Mouse (Mus musculus) heart, embryonic 14.5 days (tissue): Measurements from ENCODE around the gene Zfp383. TPM values are rescaled to one million over a fixed set of nuclear protein-coding genes. Genes with fewer than 3 reads are reported as not detected.
A peak's percentile ranks its signal among the peaks of the same experiment; 100 is the strongest.

Experiments
- ATAC-seq: fragments of 200-750 bp; cut with Nextera tagmentation; 2 replicates; pipeline ENCODE4 v1.8.0; 2017; ENCODE audit warnings: low read depth, moderate TSS enrichment; ENCODE audit not compliant: insufficient number of reproducible peaks, insufficient read depth, low FRiP score
- H3K27ac ChIP-seq, 2 experiments: fragments of 200-500 bp in 1 of 2; fragments of 300-500 bp in 1 of 2; sonication (generic) in 1 of 2; replicated peaks in 1 of 2; 2 replicates each; pipeline ENCODE4 v1.5.1; 2012 to 2014; ENCODE audit warnings: low read depth in 2 of 2, low read length in 2 of 2, control low read depth in 1 of 2, mild to moderate bottlenecking in 1 of 2, mixed read lengths in 1 of 2; ENCODE audit not compliant: control insufficient read depth in 1 of 2, insufficient read depth in 1 of 2
- H3K27me3 ChIP-seq: fragments of 300-500 bp; sonication (generic); 2 replicates; pipeline ENCODE4 v1.6.1; 2014; ENCODE audit warnings: mild to moderate bottlenecking, low read length, control low read depth; ENCODE audit not compliant: control insufficient read depth, insufficient read depth
- H3K36me3 ChIP-seq: fragments of 300-500 bp; sonication (generic); 2 replicates; pipeline ENCODE4 v1.6.1; 2014; ENCODE audit warnings: mild to moderate bottlenecking, control low read depth, low read length, mixed read lengths; ENCODE audit not compliant: control insufficient read depth, insufficient read depth
- H3K4me1 ChIP-seq, 2 experiments: fragments of 200-500 bp in 1 of 2; fragments of 300-500 bp in 1 of 2; sonication (generic) in 1 of 2; 2 replicates each; pipeline ENCODE4 v1.6.1; 2012 to 2014; ENCODE audit warnings: low read length in 2 of 2, control low read depth in 1 of 2, mixed read lengths in 1 of 2; ENCODE audit not compliant: control insufficient read depth in 2 of 2, insufficient read depth in 2 of 2
- H3K4me2 ChIP-seq: fragments of 300-500 bp; sonication (generic); 2 replicates; pipeline ENCODE4 v1.6.1; 2014; ENCODE audit warnings: mild to moderate bottlenecking, low read length
- H3K4me3 ChIP-seq, 2 experiments: fragments of 200-500 bp in 1 of 2; fragments of 300-500 bp in 1 of 2; sonication (generic) in 1 of 2; 2 replicates each; pipeline ENCODE4 v1.5.1; 2012 to 2014; ENCODE audit warnings: low read length in 2 of 2, mild to moderate bottlenecking in 2 of 2, control low read depth in 1 of 2, low read depth in 1 of 2, moderate library complexity in 1 of 2; ENCODE audit not compliant: control insufficient read depth in 1 of 2, insufficient read depth in 1 of 2
- H3K9ac ChIP-seq: fragments of 300-500 bp; sonication (generic); 2 replicates; pipeline ENCODE4 v1.6.1; 2014; ENCODE audit warnings: mild to moderate bottlenecking, low read length
- H3K9me3 ChIP-seq: fragments of 300-500 bp; sonication (generic); 2 replicates; pipeline ENCODE4 v1.6.1; 2016; ENCODE audit warnings: low read length, control low read depth; ENCODE audit not compliant: control insufficient read depth
- WGBS: fragments of 180-500 bp; shearing (Covaris S2); extraction: QIAGEN DNeasy Blood & Tissue Kit; methylation state at CpG from one replicate; pipeline ENCODE4 v1.1.7; 2014; 5-methylcytosine and 5-hydroxymethylcytosine counted together
- polyA plus RNA-seq: library from polyadenylated mRNA; unstranded; fragments of >200 nt; fragmentation: Nextera tagmentation; extraction: Ambion mirVana; gene quantifications from 2 replicates; pipeline ENCODE4 v1.2.1, GENCODE M21; 2014

Gene Zfp383
- polyA plus RNA-seq, 1 experiment from 2014 or later, result 4.2 TPM

DNA sequence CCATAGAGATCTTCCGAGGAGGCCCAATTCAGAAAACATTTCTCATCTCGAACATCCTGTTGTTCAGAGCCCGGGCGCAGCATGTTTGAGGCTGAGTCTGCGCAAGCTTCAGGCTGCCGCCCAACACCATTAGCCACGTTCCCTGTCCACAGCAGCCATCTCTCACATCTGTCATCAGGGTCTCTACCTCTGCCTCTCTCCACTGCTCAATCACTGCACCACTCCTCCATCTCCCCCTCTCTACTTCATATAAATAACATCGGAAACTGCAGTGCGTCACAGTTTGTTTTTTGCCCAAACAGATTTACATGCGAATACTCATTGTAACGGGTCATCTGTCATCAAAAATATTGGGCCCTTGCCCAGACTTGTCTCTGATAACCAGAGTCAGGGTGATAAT lies 33.0 kb downstream of the Zfp383 start:
- Histone ChIP-seq H3K27ac (peak overlapping the region in 1 of 2 experiments; percentile 44; a peak in 1 of 4 replicates), H3K36me3 (peaks cover 50% of the 10 kb centered on the region), H3K4me3 (no peak overlapping the region), H3K4me1 (peaks cover 2 to 9% of the 10 kb centered on the region in 2 experiments), H3K9ac (no peak overlapping the region; the same call in 1 of the 2 replicates), H3K4me2 (no peak overlapping the region), H3K27me3 (no peaks in the 10 kb centered on the region), H3K9me3 (no peaks in the 10 kb centered on the region)
- 66% methylated on average over 11 of the region's 11 CpGs for WGBS
- ATAC-seq, result peak; percentile 50; the same call in 1 of the 2 replicates

- WGBS, result 44% methylated on average over 2 of the region's 2 CpGs
- Histone ChIP-seq H3K9ac (no peak overlapping the region), H3K4me2 (no peak overlapping the region), H3K9me3 (no peaks in the 10 kb centered on the region), H3K36me3 (peaks cover 38% of the 10 kb centered on the region), H3K4me3 (no peak overlapping the region), H3K27me3 (no peaks in the 10 kb centered on the region), H3K4me1 (peaks cover 2 to 9% of the 10 kb centered on the region in 2 experiments), H3K27ac (no peak overlapping the region)
- ATAC-seq, result no peak
These were observed 34.7 kb downstream of the Zfp383 start for GRCm38 (mm10) chr7:29942740-29943139.

GRCm38 (mm10) chr7:29943720-29944119 lies 35.7 kb downstream of the Zfp383 start:
- ATAC-seq, result no peak
- 70% methylated on average over 2 of the region's 2 CpGs for WGBS
- H3K4me1 ChIP-seq, result peaks cover 2 to 9% of the 10 kb centered on the region in 2 experiments
- no peaks in the 10 kb centered on the region for H3K9me3 ChIP-seq
- H3K27ac ChIP-seq, result no peak overlapping the region
- H3K27me3 ChIP-seq, result no peaks in the 10 kb centered on the region
- H3K4me2 ChIP-seq, result no peak overlapping the region
- H3K36me3 ChIP-seq, result peaks cover 36% of the 10 kb centered on the region
- no peak overlapping the region for H3K9ac ChIP-seq
- H3K4me3 ChIP-seq, result no peak overlapping the region

GRCm38 (mm10) chr7:29944201-29944600 lies 36.2 kb downstream of the Zfp383 start:
- Histone ChIP-seq H3K36me3 (peaks cover 40% of the 10 kb centered on the region), H3K27ac (no peak overlapping the region), H3K9me3 (no peaks in the 10 kb centered on the region), H3K4me1 (peaks cover 2 to 9% of the 10 kb centered on the region in 2 experiments), H3K27me3 (no peaks in the 10 kb centered on the region), H3K4me3 (no peak overlapping the region), H3K9ac (no peak overlapping the region), H3K4me2 (no peak overlapping the region)
- ATAC-seq, result no peak
- WGBS, result 89% methylated on average over 2 of the region's 2 CpGs

DNA sequence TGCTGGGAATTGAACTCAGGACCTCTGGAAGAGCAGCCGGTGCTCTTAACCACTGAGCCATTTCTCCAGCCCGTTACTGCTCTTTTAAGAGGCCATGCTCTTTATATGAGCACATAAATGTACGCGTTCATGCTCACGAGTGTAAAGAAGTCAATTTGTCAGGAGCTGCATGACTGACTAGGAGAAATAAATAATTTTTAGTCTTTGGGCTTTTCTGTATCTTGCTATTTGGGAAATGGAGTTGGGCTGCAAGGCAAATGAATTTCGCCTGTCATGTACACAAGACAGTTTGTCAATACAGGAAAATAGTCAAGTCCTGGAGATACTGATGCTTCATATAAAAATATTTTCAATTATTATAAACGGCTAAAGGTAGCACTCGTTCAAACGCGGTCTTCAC lies 45.1 kb downstream of the Zfp383 start:
- H3K9me3 ChIP-seq, result no peaks in the 10 kb centered on the region
- peak overlapping the region; percentile 90 to 98 for H3K27ac ChIP-seq
- H3K27me3 ChIP-seq, result no peaks in the 10 kb centered on the region
- ATAC-seq, result no peak
- H3K9ac ChIP-seq, result peak overlapping the region; percentile 95
- H3K4me3 ChIP-seq, result peak overlapping the region; percentile 81 to 98
- H3K4me1 ChIP-seq, result peaks cover 0 to 2% of the 10 kb centered on the region in 2 experiments; a peak in 2 of 4 replicates
- H3K36me3 ChIP-seq, result peaks cover 24% of the 10 kb centered on the region
- H3K4me2 ChIP-seq, result peak overlapping the region; percentile 69
- WGBS, result 52% methylated on average over 10 of the region's 10 CpGs

DNA sequence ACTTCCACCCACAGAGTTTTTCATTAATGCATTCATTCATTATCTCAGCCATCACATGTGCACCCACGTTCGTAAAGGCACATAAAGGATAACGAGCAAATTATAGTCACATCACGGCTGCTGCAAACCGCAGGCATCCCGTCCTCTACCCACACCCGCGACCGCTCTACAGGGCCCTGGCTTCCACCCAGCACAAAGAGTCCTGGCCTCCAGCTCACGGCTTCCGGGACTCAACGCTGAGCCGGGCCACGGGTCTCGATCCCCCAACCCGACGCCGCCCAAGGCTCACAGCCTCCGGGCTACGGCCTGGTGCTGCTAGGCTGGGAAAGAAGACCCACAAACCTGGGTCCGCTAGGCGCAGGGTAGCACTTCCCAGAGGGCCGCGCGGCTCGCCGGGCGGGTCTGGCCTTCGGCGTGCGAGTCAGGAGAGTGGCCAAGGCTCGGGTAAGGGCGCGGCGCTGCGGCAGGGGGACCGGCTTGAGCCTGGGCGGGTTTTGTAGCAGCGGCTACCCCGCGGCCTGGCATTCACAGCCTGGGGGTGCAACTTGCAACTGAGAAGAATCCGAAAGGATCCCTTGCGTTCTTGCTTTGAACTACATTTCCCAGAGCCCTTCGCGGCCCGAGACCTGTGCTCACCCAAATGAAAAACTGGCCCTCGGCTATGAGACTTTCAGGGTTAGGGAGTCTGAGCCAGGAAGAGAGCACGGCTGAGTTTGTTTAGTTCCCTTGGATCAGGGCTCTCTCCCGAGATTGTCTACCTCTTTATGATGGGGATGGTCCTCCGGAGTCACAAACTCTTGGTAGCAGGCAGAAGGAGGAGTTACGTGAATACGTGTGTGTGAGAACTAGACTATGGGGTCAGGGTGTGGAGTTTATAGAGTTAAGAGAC lies 45.7 kb downstream of the Zfp383 start, which contains the start of gene Zfp74:
Gene Zfp74, minus strand, starts transcription at position 577 of the 889 bp plus-strand sequence.
- Histone ChIP-seq H3K9me3 (no peaks in the 10 kb centered on the region), H3K27ac (peak within 1 kb of the TSS; percentile 90 to 98), H3K36me3 (peaks cover 22% of the 10 kb centered on the region), H3K27me3 (no peaks in the 10 kb centered on the region), H3K4me3 (peak within 1 kb of the TSS; percentile 81 to 98), H3K4me2 (peak within 1 kb of the TSS; percentile 69), H3K9ac (peak within 1 kb of the TSS; percentile 95), H3K4me1 (peaks cover 0 to 2% of the 10 kb centered on the region in 2 experiments; a peak in 2 of 4 replicates)
- WGBS, result 1% methylated on average over 51 of the region's 52 CpGs
- ATAC-seq, result peak; percentile 83

GRCm38 (mm10) chr7:29954731-29955130 lies 46.7 kb downstream of the Zfp383 start:
- Histone ChIP-seq H3K36me3 (peaks cover 12% of the 10 kb centered on the region), H3K4me3 (peak overlapping the region in 1 of 2 experiments; percentile 81; a peak in 2 of 4 replicates), H3K27me3 (no peaks in the 10 kb centered on the region), H3K9ac (no peak overlapping the region), H3K4me1 (peaks cover 0 to 2% of the 10 kb centered on the region in 2 experiments; a peak in 2 of 4 replicates), H3K9me3 (no peaks in the 10 kb centered on the region), H3K27ac (no peak overlapping the region), H3K4me2 (peak overlapping the region; percentile 69)
- 26% methylated on average over 4 of the region's 4 CpGs for WGBS
- no peak for ATAC-seq
